Mouse (Mus musculus) stomach, postnatal 0 days (tissue): ENCODE measurements around the gene Pfn3. TPM values are rescaled to one million over a fixed set of nuclear protein-coding genes. Genes with fewer than 3 reads are reported as not detected.

Experiments used
- ATAC-seq: fragments of 200-750 bp; cut with Nextera tagmentation; 2 replicates; pipeline ENCODE4 v1.8.0; 2017; ENCODE audit not compliant: low FRiP score, low TSS enrichment
- DNase-seq: peaks from one replicate; pipeline ENCODE4 v3.0.0-alpha.2; 2016; ENCODE audit warnings: low spot score
- H3K27ac ChIP-seq: fragments of 300-500 bp; sonication (generic); replicated peaks from 2 replicates; pipeline ENCODE4 v1.5.1; 2014; ENCODE audit warnings: mild to moderate bottlenecking, control low read depth
- H3K27me3 ChIP-seq: fragments of 300-500 bp; sonication (generic); 2 replicates; pipeline ENCODE4 v1.6.1; 2014; ENCODE audit warnings: low read length; ENCODE audit not compliant: control insufficient read depth, insufficient read depth
- H3K36me3 ChIP-seq: fragments of 300-500 bp; sonication (generic); 2 replicates; pipeline ENCODE4 v1.6.1; 2014; ENCODE audit warnings: low read length, mixed read lengths; ENCODE audit not compliant: control insufficient read depth, insufficient read depth
- H3K4me1 ChIP-seq: fragments of 300-500 bp; sonication (generic); replicated peaks from 2 replicates; pipeline ENCODE4 v1.6.1; 2014; ENCODE audit warnings: antibody characterized with exemption; ENCODE audit not compliant: control insufficient read depth, insufficient read depth
- H3K4me2 ChIP-seq: fragments of 300-500 bp; sonication (generic); replicated peaks from 2 replicates; pipeline ENCODE4 v1.6.1; 2014; ENCODE audit warnings: low read depth, mild to moderate bottlenecking, control low read depth, moderate library complexity
- H3K4me3 ChIP-seq: fragments of 300-500 bp; sonication (generic); 2 replicates; pipeline ENCODE4 v1.5.1; 2014; ENCODE audit warnings: low read depth, low read length, control low read depth
- H3K9ac ChIP-seq: fragments of 300-500 bp; sonication (generic); 2 replicates; pipeline ENCODE4 v1.6.1; 2014; ENCODE audit warnings: mild to moderate bottlenecking, low read length, control low read depth, mixed read lengths
- H3K9me3 ChIP-seq: fragments of 300-500 bp; sonication (generic); 2 replicates; pipeline ENCODE4 v1.6.1; 2016; ENCODE audit warnings: low read length; ENCODE audit not compliant: control insufficient read depth
- CTCF ChIP-seq: IDR thresholded peaks from 2 replicates; pipeline ENCODE4 v1.5.1; 2016; ENCODE audit warnings: antibody characterized with exemption, low read depth, mild to moderate bottlenecking, moderate library complexity
- EP300 ChIP-seq: optimal IDR thresholded peaks from 2 replicates; pipeline ENCODE3; 2016; ENCODE audit warnings: antibody characterized with exemption
- WGBS: fragments of 180-500 bp; shearing (Covaris S2); extraction: QIAGEN DNeasy Blood & Tissue Kit; methylation state at CpG from one replicate; pipeline ENCODE4 v1.1.7; 2014; 5-methylcytosine and 5-hydroxymethylcytosine counted together
- polyA plus RNA-seq: library from polyadenylated mRNA; unstranded; fragments of >200 nt; fragmentation: Nextera tagmentation; extraction: Ambion mirVana; gene quantifications from 2 replicates; pipeline ENCODE4 v1.2.1, GENCODE M21; 2015

Gene Pfn3
- polyA plus RNA-seq, 1 experiment from 2014 or later, result not detected

DNA sequence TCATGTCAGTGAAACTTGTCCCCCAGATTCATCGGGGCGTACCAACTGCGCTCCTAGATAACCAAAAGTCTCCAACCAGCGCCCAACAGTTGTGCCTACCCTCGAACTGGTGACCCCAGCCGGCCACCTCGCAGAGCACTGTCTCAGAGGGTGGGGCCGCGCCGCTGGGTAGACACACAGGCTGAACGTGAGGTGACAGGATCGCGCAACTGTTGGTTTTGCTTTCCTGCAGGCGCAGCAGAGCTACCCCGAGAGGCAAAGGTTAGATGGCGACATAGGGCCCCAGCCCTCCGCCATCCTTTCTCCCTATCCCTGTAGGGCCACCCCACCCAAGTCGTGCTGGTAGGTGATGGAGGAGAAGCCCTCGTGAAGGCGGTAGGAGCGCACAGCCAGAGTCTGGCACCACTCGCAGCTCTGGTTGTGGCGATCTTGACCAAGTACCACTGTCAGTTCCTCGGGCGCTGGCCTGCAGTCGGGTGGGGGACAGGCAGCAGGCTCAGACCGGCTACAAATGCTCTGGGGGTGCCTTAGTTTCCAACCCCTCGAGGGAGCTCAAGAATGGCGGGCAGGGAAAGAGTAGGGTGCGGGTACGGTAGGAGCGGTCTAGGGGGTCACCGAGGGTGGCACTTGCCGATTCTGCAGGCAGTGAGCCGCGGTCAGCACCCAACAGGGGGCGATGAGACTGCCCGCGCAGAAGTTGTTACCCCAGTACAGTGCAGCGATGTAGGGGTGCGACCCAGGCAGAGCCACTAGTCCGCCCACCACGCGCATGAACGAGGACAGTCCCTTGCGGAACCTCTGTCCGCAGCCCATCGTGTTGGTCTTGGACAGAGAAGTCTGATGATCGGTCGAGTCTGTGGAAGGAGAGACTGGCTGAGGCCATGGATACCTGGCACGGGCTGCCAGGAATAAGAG, 5.2 kb upstream of the Pfn3 start:
- H3K4me1 ChIP-seq, result no peaks in the 10 kb centered on the region
- ATAC-seq (peak; percentile 18), DNase-seq (no peak)
- H3K4me2 ChIP-seq, result no peak overlapping the region
- WGBS, result 29% methylated on average over 51 of the region's 51 CpGs
- peak overlapping the region; percentile 26 for H3K4me3 ChIP-seq
- no peak; the same call in 1 of the 2 replicates for TF ChIP-seq CTCF
- no peaks in the 10 kb centered on the region for H3K9me3 ChIP-seq
- H3K27me3 ChIP-seq, result peaks cover 9% of the 10 kb centered on the region; the same call in 1 of the 2 replicates
- no peak overlapping the region for H3K27ac ChIP-seq
- H3K36me3 ChIP-seq, result no peaks in the 10 kb centered on the region
- H3K9ac ChIP-seq, result no peak overlapping the region; the same call in 1 of the 2 replicates

GRCm38 (mm10) chr13:55419142-55419541, 4.1 kb upstream of the Pfn3 start:
- Histone ChIP-seq H3K27me3 (peaks cover 9% of the 10 kb centered on the region; the same call in 1 of the 2 replicates), H3K9me3 (no peaks in the 10 kb centered on the region), H3K27ac (no peak overlapping the region), H3K4me1 (no peaks in the 10 kb centered on the region), H3K4me3 (no peak overlapping the region), H3K9ac (no peak overlapping the region), H3K4me2 (no peak overlapping the region), H3K36me3 (no peaks in the 10 kb centered on the region)
- TF ChIP-seq CTCF (no peak), EP300 (no peak)
- ATAC-seq, result no peak
- WGBS, result 68% methylated on average over 5 of the region's 5 CpGs
- DNase-seq, result no peak

DNA sequence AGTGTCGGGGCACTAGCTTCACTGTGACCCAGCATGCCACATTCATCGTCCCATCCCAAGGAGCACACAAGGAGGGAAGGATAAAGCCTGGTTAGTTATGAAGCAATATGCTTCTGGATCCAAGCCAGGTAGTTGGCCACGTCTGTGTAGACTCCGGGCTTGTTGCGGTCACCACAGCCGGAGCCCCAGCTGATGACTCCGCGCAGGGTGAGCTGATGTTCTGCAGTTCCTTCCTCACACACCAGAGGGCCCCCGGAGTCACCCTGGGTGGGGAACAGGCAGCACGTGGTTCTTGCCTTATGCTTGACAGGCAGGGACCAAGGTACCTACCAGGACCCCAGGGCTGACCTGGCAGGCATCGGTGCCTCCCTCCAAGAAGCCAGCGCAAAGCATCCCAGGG, 3.0 kb upstream of the Pfn3 start:
- peaks cover 9% of the 10 kb centered on the region; the same call in 1 of the 2 replicates for H3K27me3 ChIP-seq
- WGBS, result 10% methylated on average over 12 of the region's 12 CpGs
- H3K4me2 ChIP-seq, result no peak overlapping the region

DNA sequence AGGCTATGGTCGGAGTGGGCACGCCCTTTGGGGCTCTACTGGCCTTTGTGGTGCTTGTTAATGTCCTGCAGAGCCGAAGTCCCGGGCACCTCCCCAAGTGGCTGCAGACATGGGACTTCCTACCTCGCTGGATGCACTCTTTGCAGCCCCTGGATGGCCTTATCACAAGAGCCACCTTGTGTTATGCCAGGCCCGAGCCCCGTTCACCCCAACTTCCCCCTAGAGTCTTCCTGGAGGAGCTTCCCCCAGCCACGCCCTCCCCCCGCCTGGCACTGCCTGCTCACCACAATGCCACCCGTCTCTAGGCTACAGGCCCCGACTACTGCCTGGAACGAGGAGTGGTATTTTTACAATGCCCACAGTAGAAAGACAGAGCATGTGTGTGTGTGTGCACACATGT, 1.7 kb downstream of the Pfn3 start:
- TF ChIP-seq EP300 (no peak), CTCF (no peak)
- DNase-seq, result no peak
- no peak overlapping the region for H3K9ac ChIP-seq
- H3K9me3 ChIP-seq, result no peaks in the 10 kb centered on the region
- 81% methylated on average over 12 of the region's 12 CpGs for WGBS
- no peaks in the 10 kb centered on the region for H3K27me3 ChIP-seq
- no peak overlapping the region for H3K4me3 ChIP-seq
- no peaks in the 10 kb centered on the region for H3K4me1 ChIP-seq
- no peak overlapping the region for H3K27ac ChIP-seq
- no peak overlapping the region for H3K4me2 ChIP-seq
- no peaks in the 10 kb centered on the region for H3K36me3 ChIP-seq
- no peak for ATAC-seq

More for the DNA sequence above, 3.0 kb upstream of the Pfn3 start:
- Histone ChIP-seq H3K4me3 (no peak overlapping the region), H3K9ac (no peak overlapping the region), H3K9me3 (no peaks in the 10 kb centered on the region), H3K36me3 (no peaks in the 10 kb centered on the region), H3K4me1 (no peaks in the 10 kb centered on the region), H3K27ac (no peak overlapping the region)
- peak; percentile 81 for ATAC-seq
- peak; percentile 91 for DNase-seq
- TF ChIP-seq EP300, result no peak
- peak; percentile 94 for TF ChIP-seq CTCF

DNA sequence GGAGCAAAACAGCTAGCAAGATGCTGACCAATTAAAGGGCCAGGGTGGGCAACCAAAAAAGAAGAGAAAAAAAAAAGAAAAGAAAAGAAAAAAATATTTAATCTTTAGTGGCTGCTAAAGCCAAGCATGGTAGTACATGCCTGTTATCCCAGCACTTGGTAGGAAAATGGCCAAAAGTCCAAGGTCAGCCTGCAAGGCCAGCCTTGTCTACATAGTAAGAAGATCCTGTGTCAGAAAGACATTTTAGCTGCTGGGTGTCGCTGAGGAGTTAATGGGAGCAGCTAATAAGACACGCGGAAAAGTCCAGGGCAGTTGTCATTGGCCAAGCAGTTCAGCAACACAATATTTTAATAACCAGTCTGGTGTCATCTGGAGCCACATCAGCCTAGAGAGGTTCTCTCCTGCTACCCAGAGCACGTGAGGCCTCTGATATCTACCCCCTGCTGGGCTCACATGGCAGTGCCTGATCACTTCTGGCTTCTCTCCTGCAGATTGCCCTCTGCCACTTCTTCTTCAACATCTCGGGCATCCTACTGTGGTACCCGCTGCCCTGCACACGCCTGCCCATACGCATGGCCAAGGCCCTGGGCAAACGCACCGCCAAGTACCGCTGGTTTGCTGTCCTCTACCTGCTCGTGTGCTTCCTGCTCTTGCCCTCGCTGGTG, 2.3 kb downstream of the Pfn3 start:
- Histone ChIP-seq H3K9ac (no peak overlapping the region), H3K27ac (no peak overlapping the region), H3K9me3 (no peaks in the 10 kb centered on the region), H3K36me3 (no peaks in the 10 kb centered on the region), H3K4me1 (no peaks in the 10 kb centered on the region), H3K4me3 (no peak overlapping the region), H3K4me2 (no peak overlapping the region), H3K27me3 (no peaks in the 10 kb centered on the region)
- WGBS, result 85% methylated on average over 13 of the region's 13 CpGs
- no peak for ATAC-seq
- TF ChIP-seq EP300 (no peak), CTCF (no peak)
- DNase-seq, result no peak

GRCm38 (mm10) chr13:55411826-55412225, 3.2 kb downstream of the Pfn3 start:
- Histone ChIP-seq H3K27me3 (no peaks in the 10 kb centered on the region), H3K9ac (no peak overlapping the region), H3K4me3 (no peak overlapping the region), H3K4me1 (no peaks in the 10 kb centered on the region), H3K4me2 (no peak overlapping the region), H3K9me3 (no peaks in the 10 kb centered on the region), H3K27ac (no peak overlapping the region), H3K36me3 (no peaks in the 10 kb centered on the region)
- ATAC-seq (no peak), DNase-seq (no peak)
- 70% methylated on average over 7 of the region's 7 CpGs for WGBS
- TF ChIP-seq EP300, result no peak
